Mouse (Mus musculus): Measurements from ENCODE around the gene Cnot8. TPM values are rescaled to one million over a fixed set of nuclear protein-coding genes. Genes with fewer than 3 reads are reported as not detected.

Cnot8 gene
- total RNA-seq, 2 experiments from 2014 or later, result 79.5 to 126 TPM

DNA sequence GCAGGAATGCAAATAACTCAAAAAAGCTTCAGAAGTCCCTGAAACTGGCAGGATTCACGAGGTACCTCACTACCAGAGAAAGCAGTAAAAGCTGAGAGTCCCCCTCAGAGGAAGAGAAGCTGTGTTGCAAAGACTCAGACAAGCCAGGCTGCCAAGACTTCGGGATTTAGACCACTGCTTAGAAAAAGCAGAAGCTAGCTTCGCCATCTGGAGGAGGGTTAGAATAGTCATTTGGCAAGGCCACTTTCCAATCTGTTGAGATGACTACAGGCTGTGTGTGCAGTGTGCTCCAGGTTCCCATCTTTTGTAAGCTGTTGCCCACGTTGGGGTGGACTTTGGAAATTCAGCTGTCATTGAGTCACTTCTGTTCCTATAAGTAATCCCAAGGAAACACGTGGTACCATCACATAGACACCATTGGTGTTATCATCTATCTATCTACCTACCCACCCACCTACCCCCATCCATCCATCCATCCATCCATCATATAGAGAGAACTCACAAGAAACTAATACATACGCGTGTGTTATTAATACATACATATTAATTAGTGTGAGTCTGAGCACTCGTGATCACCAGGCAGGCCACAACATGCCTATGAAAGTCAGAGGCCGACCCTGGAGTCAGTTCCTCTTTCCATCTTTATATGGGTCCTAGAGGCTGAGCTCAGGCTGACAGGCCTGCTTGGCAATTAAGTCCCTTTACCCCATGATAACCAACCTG lies 39.9 kb downstream of the Cnot8 start:
- ATAC-seq (replicated peaks; ENCODE audit: poor library complexity, severe bottlenecking), result peak; percentile 84

DNA sequence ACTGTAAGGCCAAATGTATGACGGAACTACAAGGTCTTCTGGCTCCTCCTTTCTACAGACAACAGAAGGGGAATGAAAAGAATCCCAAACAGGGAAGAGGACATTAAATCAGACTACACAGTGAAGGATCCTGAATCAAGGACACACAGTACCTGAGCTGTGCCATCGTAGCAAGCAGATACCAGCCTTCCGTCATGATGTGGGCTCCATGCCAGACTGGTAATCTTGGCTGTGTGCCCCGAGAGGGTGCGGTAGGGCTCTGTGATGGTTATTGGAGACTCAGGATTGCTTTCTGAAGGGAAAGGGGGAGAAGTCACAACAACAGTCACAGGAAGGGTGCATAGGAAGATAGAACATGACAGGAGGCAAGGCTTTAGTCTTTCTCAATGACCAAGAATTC lies 42.3 kb downstream of the Cnot8 start:
- ATAC-seq (replicated peaks; ENCODE audit: poor library complexity, severe bottlenecking), result no peak

DNA sequence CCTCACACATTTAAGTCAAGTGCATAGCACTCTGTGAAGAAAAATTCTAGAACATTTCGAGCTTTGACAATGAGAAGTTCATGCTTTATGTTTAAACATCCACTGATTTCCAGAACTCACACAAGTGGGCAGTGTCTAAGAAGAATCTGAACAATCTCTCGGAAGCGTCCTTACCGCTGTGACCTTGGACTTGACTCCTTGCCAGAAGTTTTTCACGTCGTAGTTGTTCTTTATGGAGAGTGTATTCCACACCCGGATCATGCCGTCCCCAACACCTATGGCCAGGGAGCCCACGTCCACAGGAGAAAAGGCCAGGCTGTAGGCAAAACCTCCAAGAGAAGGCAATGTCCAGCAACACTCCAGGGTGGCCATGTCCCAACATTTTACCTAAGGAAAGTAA lies 51.5 kb downstream of the Cnot8 start:
- ATAC-seq (replicated peaks; ENCODE audit: poor library complexity, severe bottlenecking), result no peak

DNA sequence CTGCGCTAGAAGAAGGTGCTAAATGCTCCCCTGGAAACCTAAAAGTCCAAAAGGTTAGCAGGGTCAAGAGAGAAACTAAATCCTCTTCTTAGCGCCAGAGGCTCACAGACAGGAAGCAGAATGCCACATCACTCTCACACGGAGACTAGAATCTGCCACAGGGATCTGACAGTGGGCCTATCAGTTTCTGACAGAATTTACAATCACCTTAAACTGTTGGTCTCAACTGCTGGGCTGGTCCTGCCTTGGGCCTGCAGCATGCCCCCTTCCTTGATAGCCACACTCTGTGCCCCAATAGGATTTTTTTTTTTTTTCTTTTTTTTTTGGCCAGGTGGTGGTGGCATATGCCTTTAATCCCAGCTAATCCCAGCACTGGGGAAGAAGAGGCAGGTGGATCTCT lies 52.9 kb downstream of the Cnot8 start:
- no peak for ATAC-seq (replicated peaks; ENCODE audit: poor library complexity, severe bottlenecking)

DNA sequence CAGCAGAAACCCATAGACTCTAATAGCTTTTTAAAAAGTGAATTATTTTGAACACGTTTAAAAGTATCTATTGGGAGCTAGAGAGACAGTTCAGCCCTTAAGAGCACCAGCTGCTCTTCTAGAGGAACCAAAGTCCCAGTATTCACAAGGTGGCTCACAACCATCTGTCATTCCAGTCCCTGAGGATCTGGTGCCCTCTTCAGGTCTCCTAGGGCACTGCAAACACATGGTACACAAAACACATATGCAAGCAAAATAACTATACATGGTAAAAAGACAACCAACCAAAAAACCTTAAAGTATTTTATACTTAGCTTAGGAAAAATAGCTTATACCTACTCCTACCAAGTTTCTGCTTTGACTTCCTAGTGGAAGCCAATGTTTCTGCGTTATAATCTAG lies 61.1 kb downstream of the Cnot8 start:
- ATAC-seq (replicated peaks; ENCODE audit: poor library complexity, severe bottlenecking), result no peak

DNA sequence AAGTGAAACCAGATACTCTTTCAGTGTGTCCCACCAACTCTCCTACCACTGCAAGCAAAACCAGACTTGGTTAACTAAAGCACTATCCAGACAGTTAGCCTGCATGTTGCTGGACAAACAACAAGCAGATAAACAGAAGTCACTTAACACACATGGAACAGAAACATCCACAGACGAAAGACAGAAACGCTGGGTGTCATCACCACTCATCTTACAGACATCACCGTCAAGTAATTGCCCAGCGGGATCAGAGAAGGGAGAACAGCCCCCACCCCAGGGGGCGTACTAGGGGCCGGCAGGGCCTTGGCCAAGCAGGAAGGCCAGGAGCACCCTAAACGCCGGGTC lies 63.8 kb downstream of the Cnot8 start:
- ATAC-seq (replicated peaks; ENCODE audit: poor library complexity, severe bottlenecking), result no peak

Other genes starting within 250 kb of the Cnot8 start
- gene Larp1, start 95.1 kb upstream of the Cnot8 start, total RNA-seq (2014; fragmentation: Nextera tagmentation), result 140 and 152 TPM in 2 replicates
- gene Larp1, start 95.1 kb upstream of the Cnot8 start, total RNA-seq (2017), result 57.4 and 70.4 TPM in 2 replicates
- not detected in 2 replicates for gene Gm12248, start 11.0 kb upstream of the Cnot8 start, total RNA-seq (2014; fragmentation: Nextera tagmentation)
- gene Gm12248, start 11.0 kb upstream of the Cnot8 start, total RNA-seq (2017), result 0.21 TPM in 1 of 2 replicates, not detected in the other
- gene Gemin5, start 64.4 kb downstream of the Cnot8 start, total RNA-seq (2014; fragmentation: Nextera tagmentation), result 23.7 and 26.5 TPM in 2 replicates
- gene Gemin5, start 64.4 kb downstream of the Cnot8 start, total RNA-seq (2017), result 29.6 and 31.4 TPM in 2 replicates
- gene Mrpl22, start 67.5 kb downstream of the Cnot8 start, total RNA-seq (2014; fragmentation: Nextera tagmentation), result 77.4 and 92.5 TPM in 2 replicates
- 58.4 and 65.0 TPM in 2 replicates for gene Mrpl22, start 67.5 kb downstream of the Cnot8 start, total RNA-seq (2017)
- gene Igtp, start 95.4 kb downstream of the Cnot8 start, total RNA-seq (2014; fragmentation: Nextera tagmentation), result 8.5 and 9.6 TPM in 2 replicates
- gene Igtp, start 95.4 kb downstream of the Cnot8 start, total RNA-seq (2017), result 8.7 and 11.8 TPM in 2 replicates
- gene Irgm2, start 95.5 kb downstream of the Cnot8 start, total RNA-seq (2014; fragmentation: Nextera tagmentation), result 5.2 and 5.4 TPM in 2 replicates
- 4.2 and 6.3 TPM in 2 replicates for gene Irgm2, start 95.5 kb downstream of the Cnot8 start, total RNA-seq (2017)
- 2.2 TPM in 1 of 2 replicates, not detected in the other for gene 4930438A08Rik, start 170.6 kb downstream of the Cnot8 start, total RNA-seq (2014; fragmentation: Nextera tagmentation)
- gene 4930438A08Rik, start 170.6 kb downstream of the Cnot8 start, total RNA-seq (2017), result 2.8 and 4.7 TPM in 2 replicates
- 35.3 and 35.8 TPM in 2 replicates for gene Zfp692, start 202.9 kb downstream of the Cnot8 start, total RNA-seq (2014; fragmentation: Nextera tagmentation)
- 22.7 and 27.7 TPM in 2 replicates for gene Zfp692, start 202.9 kb downstream of the Cnot8 start, total RNA-seq (2017)
- gene Zfp672, start 226.2 kb downstream of the Cnot8 start, total RNA-seq (2014; fragmentation: Nextera tagmentation), result 10.9 and 19.5 TPM in 2 replicates
- gene Zfp672, start 226.2 kb downstream of the Cnot8 start, total RNA-seq (2017), result 22.6 and 26.4 TPM in 2 replicates
- gene Sh3bp5l, start 226.6 kb downstream of the Cnot8 start, total RNA-seq (2014; fragmentation: Nextera tagmentation), result 4.5 and 10.7 TPM in 2 replicates
- 10.3 and 17.8 TPM in 2 replicates for gene Sh3bp5l, start 226.6 kb downstream of the Cnot8 start, total RNA-seq (2017)